Mouse (Mus musculus): ENCODE measurements around the gene Aaas. TPM values are rescaled to one million over a fixed set of nuclear protein-coding genes. Genes with fewer than 3 reads are reported as not detected.
A peak's percentile ranks its signal among the peaks of the same experiment; 100 is the strongest.

Gene Aaas
- polyA plus RNA-seq, 1 experiment from 2014 or later: 141 TPM

DNA sequence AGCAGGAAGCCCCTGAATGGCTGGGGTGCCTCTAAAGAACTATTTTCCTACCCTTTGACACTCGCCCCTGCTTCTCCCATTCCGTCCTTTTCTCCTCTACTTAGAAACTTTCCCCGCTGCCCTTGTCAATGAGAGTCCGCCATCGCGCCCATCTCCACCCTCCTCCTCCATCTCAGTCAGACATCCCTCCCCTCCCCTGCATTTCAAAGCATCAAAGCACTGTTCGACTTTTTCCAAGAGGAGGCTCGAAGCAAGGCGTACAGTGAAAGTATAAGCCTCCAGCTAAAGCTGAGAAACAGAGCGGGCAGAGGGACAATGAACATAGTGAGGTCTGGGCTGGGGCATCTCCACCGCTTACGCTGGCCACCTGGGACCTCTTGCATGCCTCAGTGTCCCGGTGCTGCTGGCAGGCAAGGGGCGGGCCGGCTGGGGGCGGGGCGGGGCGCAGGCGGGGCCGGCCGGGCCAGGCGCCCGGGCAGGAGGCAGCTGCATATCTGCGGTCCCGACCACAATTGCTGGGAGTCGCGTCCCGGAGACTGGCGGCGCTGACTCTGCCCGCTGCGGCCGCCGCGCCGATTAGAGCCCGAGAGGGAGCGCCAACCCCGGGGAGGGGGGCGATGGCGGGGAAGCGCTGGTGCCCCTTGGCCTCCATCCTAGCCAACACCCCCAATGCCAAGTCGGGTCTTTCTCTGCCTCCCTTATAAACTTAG is 26.0 kb upstream of the Aaas start:
- Histone ChIP-seq H3K27ac (peak overlapping the region; percentile 86), H3K4me1 (peaks cover 32% of the 10 kb centered on the region), H3K4me3 (peak overlapping the region; percentile 74), H3K27me3 (ENCODE audit: poor library complexity, severe bottlenecking) (peaks cover 39% of the 10 kb centered on the region), H3K36me3 (replicated peaks) (no peaks in the 10 kb centered on the region), H3K9me3 (no peaks in the 10 kb centered on the region)
- under 1% methylated on average over 43 of the region's 43 CpGs for WGBS
- DNase-seq (ENCODE audit: extremely low spot score, low spot score): peak; percentile 63

DNA sequence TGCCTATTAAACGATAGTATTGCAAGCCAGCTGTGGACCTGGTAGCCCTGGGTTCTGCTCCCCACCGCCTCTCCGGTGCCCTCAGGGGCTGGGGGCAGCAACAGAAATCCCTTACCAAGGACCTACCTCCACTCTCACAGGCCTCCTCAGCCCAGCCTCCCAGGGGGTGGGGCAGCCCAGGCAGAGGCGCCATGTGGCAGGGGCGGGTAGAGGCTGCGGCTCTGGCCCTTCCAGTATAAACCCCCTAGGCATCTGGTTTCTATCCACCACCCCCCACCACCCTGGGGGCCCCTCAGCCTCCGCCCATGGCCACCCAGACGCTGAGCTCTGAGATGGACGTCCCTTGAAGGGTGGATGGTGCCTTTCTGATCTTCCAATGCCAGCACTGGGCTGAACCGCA is 20.2 kb upstream of the Aaas start:
- no peaks in the 10 kb centered on the region for H3K9me3 ChIP-seq
- no peak for DNase-seq (ENCODE audit: extremely low spot score, low spot score)
- peak overlapping the region; percentile 22; the same call in 1 of the 2 replicates for H3K4me3 ChIP-seq
- WGBS: 9% methylated on average over 10 of the region's 10 CpGs
- peaks cover 35% of the 10 kb centered on the region for H3K4me1 ChIP-seq
- peak overlapping the region; percentile 70 for H3K27ac ChIP-seq
- H3K36me3 ChIP-seq (replicated peaks): no peaks in the 10 kb centered on the region
- H3K27me3 ChIP-seq (ENCODE audit: poor library complexity, severe bottlenecking): peaks cover 74% of the 10 kb centered on the region

DNA sequence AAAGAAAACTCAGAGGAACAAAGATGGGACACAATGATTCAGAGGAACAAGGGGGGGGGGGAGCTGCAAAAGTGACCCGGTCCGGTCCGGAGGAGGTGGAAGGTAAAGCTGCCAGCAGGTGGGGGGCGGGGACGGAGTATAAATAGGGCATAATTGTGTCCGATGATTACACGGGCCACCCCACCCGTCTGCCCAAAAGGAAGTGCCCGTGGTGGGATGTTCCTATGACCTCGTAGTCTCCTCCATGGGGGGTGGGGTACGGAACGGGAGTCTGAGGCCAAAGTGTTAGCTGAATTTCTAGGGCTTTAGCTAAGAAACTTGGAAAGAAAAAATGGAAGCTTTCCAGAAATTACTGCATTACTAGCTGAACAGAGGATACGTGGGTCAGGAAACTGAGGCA is 19.4 kb upstream of the Aaas start:
- Histone ChIP-seq H3K27me3 (ENCODE audit: poor library complexity, severe bottlenecking) (peaks cover 74% of the 10 kb centered on the region), H3K36me3 (replicated peaks) (no peaks in the 10 kb centered on the region), H3K9me3 (no peaks in the 10 kb centered on the region), H3K4me1 (peaks cover 39% of the 10 kb centered on the region), H3K27ac (0 out of 2 replicates have a peak overlapping the region, but pooled peaks have one; percentile 70), H3K4me3 (no peak overlapping the region)
- no peak for DNase-seq (ENCODE audit: extremely low spot score, low spot score)
- 13% methylated on average over 13 of the region's 13 CpGs for WGBS

DNA sequence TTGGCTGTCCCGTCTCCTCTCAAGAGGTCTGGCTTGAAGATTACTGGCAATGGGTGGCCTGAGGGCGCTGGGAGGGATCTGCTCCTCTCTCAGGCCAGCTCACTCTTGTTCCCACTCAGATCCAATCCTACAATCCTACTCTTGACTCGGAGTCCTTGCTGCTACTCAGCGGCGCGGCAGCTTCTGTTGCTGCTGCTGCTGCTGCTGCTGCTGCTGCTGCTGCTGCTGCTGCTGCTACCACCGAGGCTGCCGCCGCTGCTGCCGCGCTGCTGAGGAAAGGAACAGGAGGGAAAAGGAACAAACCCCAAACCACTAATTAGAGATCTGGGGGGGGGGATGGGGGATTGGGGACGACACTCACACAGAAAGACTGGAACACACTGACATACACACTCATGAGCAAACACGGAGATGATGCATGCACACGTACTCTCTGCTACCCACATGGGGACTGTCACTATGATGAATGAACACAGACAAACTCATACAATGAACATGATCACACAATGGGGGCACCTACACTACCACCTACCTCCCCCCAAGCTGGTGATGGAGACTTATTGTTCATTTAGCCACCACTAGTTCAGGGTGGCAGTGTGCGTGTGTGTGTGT is 16.3 kb upstream of the Aaas start, which contains the start of gene Sp7:
Gene Sp7 (minus strand): TSS at position 450 of the 612 bp plus-strand sequence.
- DNase-seq (ENCODE audit: extremely low spot score, low spot score): peak; percentile 30
- peaks cover 95% of the 10 kb centered on the region for H3K27me3 ChIP-seq (ENCODE audit: poor library complexity, severe bottlenecking)
- no peaks in the 10 kb centered on the region for H3K36me3 ChIP-seq (replicated peaks)
- H3K4me1 ChIP-seq: peaks cover 47% of the 10 kb centered on the region
- peak within 1 kb of the TSS; percentile 68 for H3K27ac ChIP-seq
- peak within 1 kb of the TSS; percentile 45 for H3K4me3 ChIP-seq
- no peaks in the 10 kb centered on the region for H3K9me3 ChIP-seq
- WGBS: 9% methylated on average over 15 of the region's 15 CpGs

DNA sequence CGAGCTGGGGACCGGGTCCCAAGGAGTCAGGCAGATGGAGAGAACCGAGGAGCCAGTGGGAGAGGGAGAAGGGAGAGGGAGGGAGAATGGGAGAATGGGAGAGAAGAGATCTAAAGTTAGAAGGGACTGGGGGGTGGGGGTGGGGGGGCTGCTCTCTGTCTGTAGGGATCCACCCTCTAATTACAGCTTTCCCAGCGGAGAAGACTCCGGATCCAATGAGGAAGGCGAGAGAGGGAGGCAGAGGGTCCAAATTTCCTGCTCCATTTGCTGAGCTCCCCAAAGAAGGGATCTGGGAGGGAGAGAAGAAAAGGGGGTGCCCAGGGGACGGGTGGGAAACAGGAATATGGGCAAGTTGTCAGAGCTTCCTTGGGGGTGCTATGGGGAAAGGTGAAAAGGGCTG is 15.7 kb upstream of the Aaas start:
- Histone ChIP-seq H3K4me3 (peak overlapping the region; percentile 45), H3K9me3 (no peaks in the 10 kb centered on the region), H3K4me1 (peaks cover 47% of the 10 kb centered on the region), H3K27ac (peak overlapping the region; percentile 68; the same call in 1 of the 2 replicates), H3K27me3 (ENCODE audit: poor library complexity, severe bottlenecking) (peaks cover 90% of the 10 kb centered on the region), H3K36me3 (replicated peaks) (no peaks in the 10 kb centered on the region)
- DNase-seq (ENCODE audit: extremely low spot score, low spot score): no peak
- WGBS: 4% methylated on average over 7 of the region's 7 CpGs

DNA sequence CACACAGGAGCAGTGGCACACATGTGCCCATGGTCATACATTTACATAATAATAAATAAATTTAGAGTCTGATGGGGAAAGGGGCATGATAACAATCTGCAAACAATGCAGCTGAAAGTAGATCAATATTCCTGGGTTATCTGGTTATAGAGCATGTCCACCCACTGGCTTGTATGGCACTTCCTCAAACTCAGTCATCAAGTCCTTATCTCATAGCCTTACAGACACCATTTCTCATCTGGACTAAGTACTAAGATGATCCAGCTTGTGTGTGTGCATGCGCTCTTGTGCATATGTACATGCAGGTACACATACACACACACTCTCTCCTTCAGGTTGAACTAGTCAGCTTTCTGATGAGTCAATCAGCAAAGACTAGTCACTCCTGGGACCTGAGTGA is 14.1 kb upstream of the Aaas start:
- Histone ChIP-seq H3K9me3 (no peaks in the 10 kb centered on the region), H3K4me3 (no peak overlapping the region), H3K27me3 (ENCODE audit: poor library complexity, severe bottlenecking) (peaks cover 82% of the 10 kb centered on the region), H3K27ac (no peak overlapping the region), H3K36me3 (replicated peaks) (no peaks in the 10 kb centered on the region), H3K4me1 (peaks cover 32% of the 10 kb centered on the region)
- DNase-seq (ENCODE audit: extremely low spot score, low spot score): no peak
- WGBS: 94% methylated on average over 1 of the region's 1 CpGs

DNA sequence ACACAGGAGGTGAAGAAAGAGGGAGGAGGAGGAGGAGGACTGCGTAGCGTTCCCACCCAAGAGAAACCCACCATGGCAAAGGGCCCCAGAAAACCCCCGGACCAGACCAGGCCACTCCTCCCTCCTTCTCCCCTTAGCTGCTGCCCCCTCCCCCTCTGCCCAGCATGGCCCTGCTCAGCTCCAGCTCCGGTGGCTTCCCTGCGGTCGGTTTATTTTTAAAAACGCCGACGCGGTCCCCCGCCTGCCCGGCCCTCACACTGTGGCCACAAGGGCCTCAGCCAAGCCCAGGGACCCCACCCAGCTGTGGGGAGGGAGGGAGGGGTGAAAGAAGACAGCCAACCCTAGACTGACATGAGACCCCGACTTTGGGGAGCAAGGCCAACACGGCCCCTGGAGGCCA is 12.1 kb upstream of the Aaas start:
- Histone ChIP-seq H3K9me3 (no peaks in the 10 kb centered on the region), H3K27me3 (ENCODE audit: poor library complexity, severe bottlenecking) (peaks cover 87% of the 10 kb centered on the region), H3K4me3 (peak overlapping the region; percentile 34), H3K4me1 (peaks cover 52% of the 10 kb centered on the region), H3K36me3 (replicated peaks) (no peaks in the 10 kb centered on the region), H3K27ac (peak overlapping the region; percentile 81)
- 12% methylated on average over 14 of the region's 14 CpGs for WGBS
- no peak for DNase-seq (ENCODE audit: extremely low spot score, low spot score)

DNA sequence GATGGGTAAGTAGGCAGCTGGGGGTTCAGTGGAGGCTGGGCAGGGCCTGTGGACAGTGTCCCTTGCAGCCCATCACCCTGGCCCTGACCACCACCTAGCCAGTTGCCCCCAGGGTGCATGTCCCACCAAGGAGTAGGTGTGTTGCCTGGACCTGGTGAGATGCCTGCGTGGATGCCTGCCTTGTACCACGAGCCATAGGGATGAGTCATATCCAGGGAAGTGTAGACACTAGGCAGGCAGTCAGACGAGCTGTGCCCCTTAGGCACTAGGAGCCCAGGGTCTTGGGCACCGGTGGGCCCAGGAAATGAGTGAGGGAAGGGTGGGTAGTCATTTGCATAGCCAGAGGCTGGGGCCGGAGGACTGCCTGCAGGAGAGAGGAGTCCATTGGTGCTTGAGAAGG is 8.3 kb upstream of the Aaas start:
- Histone ChIP-seq H3K27ac (peak overlapping the region; percentile 70), H3K27me3 (ENCODE audit: poor library complexity, severe bottlenecking) (peaks cover 67% of the 10 kb centered on the region), H3K4me3 (peak overlapping the region; percentile 44), H3K9me3 (no peaks in the 10 kb centered on the region), H3K36me3 (replicated peaks) (no peaks in the 10 kb centered on the region), H3K4me1 (peaks cover 63% of the 10 kb centered on the region)
- WGBS: 26% methylated on average over 5 of the region's 5 CpGs
- no peak for DNase-seq (ENCODE audit: extremely low spot score, low spot score)

DNA sequence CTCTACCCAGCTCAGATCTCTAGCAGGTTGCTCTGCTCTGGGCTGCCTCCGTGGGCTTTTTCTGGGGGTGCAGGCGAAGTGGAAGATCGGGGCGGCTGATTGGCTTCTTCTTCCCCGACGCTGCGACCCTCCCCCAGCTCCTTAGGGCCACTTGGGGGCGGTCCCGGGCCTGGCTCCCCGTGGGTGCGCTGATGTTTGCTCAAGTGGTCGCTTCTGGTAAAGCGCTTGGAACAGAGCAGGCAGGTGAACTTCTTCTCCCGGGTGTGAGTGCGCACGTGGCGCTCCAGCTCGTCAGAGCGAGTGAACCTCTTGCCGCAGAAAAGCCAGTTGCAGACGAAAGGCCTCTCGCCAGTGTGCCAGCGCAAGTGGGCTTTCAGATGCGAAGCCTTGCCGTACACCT is 7.6 kb upstream of the Aaas start:
- peaks cover 60% of the 10 kb centered on the region for H3K27me3 ChIP-seq (ENCODE audit: poor library complexity, severe bottlenecking)
- peak overlapping the region; percentile 70 for H3K27ac ChIP-seq
- DNase-seq (ENCODE audit: extremely low spot score, low spot score): no peak
- H3K9me3 ChIP-seq: no peaks in the 10 kb centered on the region
- H3K4me1 ChIP-seq: peaks cover 63% of the 10 kb centered on the region
- peak overlapping the region; percentile 44 for H3K4me3 ChIP-seq
- WGBS: 2% methylated on average over 25 of the region's 25 CpGs
- no peaks in the 10 kb centered on the region for H3K36me3 ChIP-seq (replicated peaks)

DNA sequence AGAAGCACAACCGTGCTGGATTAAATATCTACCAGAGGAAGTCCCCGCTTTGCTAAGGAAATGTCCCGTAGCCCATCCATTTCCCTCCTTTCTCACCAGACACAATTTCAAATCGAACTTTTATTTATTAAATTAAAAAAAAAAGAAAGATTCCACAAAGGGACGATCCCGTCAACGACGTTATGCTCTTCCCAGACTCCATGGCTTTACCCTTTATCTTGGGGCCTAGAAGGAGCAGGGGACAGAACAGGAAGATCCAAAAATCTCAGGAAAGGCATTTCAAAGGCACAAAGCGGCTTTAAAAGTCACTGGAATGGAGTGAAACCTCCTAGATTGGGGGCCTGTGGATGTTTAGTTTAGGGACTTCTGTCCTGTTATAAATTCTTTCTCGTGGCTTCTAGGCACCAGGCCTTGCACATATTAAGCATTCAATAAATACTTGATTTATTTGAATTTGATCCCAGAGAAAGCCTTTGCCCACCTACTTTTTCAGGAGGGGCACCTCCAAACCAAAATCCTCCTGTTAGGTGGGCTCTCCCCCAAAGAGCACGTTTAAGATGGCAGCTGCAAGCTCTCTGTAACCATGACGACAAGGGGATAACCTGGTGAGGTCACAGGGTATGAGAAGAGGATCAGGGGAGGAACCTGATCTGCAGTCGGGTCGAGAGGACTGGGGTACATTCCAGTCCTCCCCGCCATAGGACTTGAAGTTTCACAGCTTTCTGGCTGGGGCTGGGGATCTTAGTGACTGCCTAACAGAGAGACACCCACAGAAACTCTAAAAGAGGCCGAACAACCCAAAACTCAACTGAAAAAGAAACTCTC is 6.1 kb upstream of the Aaas start:
- DNase-seq (ENCODE audit: extremely low spot score, low spot score): no peak
- Histone ChIP-seq H3K4me3 (peak overlapping the region; percentile 58), H3K4me1 (peaks cover 52% of the 10 kb centered on the region), H3K9me3 (no peaks in the 10 kb centered on the region), H3K36me3 (replicated peaks) (no peaks in the 10 kb centered on the region), H3K27ac (peak overlapping the region; percentile 95), H3K27me3 (ENCODE audit: poor library complexity, severe bottlenecking) (peaks cover 46% of the 10 kb centered on the region)
- whole genome bisulfite sequencing: 14% methylated on average over 16 of the region's 16 CpGs

DNA sequence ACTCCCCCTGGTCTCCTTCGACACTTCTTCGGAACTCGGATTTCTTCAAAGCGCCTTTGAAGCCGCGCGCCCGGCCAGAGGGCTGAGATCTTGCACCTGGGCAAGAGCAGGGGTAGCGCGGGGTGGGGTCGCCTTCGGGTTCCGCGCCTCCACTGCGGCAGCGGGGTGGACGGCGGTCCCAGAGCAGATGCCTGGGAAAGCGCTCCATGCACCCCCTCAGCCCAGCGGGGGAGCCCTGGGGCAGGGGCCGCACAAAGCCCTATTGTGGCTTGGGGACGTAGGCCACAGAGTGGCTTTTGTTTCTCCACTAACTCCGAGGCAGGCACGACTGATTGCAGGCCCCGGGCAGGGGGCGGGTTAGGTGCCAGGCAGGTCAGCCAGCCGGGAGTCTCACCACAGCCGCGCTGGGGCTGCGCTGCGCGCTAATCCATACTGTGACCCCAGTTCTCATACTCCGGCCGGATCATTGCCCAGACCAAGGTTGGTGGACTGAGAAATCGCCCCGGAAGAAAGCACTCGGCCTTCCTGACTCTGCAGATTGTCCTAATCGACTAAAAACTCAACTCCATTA is 5.4 kb upstream of the Aaas start:
- Histone ChIP-seq H3K36me3 (replicated peaks) (no peaks in the 10 kb centered on the region), H3K27ac (peak overlapping the region; percentile 95), H3K27me3 (ENCODE audit: poor library complexity, severe bottlenecking) (peaks cover 46% of the 10 kb centered on the region), H3K4me1 (peaks cover 57% of the 10 kb centered on the region), H3K9me3 (no peaks in the 10 kb centered on the region), H3K4me3 (peak overlapping the region; percentile 58)
- peak; percentile 85 for DNase-seq (ENCODE audit: extremely low spot score, low spot score)
- WGBS: under 1% methylated on average over 38 of the region's 38 CpGs

DNA sequence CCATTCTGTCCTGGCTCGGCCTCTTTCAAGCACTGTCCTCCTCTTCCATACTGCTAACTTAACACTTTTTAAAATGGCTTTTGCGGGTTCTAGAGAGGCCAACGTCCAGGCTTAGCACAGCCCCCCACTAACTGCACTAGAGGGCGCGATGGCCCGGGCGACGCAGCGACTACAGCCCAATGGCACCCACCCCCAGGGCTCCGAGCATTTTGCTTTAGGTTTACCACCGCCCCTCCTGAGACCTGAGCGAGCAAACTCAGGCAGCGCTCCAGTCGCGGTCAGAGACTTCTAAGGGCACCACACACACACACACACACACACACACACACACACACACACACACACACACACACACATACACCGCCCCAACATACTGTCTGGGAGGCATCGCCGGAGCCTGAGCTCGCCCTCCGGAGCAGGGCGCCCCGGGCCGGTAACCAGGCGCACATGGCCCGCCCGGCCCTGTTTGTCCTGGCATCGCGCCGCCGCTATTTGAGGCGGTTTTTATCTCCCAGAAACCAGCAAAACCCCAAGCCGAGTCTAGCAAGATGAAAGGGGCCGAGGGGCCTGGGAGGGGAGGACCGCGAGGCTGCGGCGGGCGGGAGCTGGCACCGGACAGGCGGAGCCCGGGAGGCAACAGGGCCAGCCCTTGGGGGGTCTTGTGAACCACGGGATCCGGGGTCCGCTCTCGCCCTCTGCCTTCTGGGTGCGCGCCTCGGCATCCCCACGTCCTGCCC is 4.7 kb upstream of the Aaas start:
- WGBS: 0% methylated on average over 48 of the region's 49 CpGs

More for the DNA sequence above, 4.7 kb upstream of the Aaas start:
- peaks cover 45% of the 10 kb centered on the region for H3K27me3 ChIP-seq (ENCODE audit: poor library complexity, severe bottlenecking)
- no peaks in the 10 kb centered on the region for H3K36me3 ChIP-seq (replicated peaks)
- DNase-seq (ENCODE audit: extremely low spot score, low spot score): no peak
- no peaks in the 10 kb centered on the region for H3K9me3 ChIP-seq
- H3K4me3 ChIP-seq: peak overlapping the region; percentile 58
- peaks cover 59% of the 10 kb centered on the region for H3K4me1 ChIP-seq
- peak overlapping the region; percentile 95 for H3K27ac ChIP-seq

All from forebrain, embryonic 10.5 days (tissue).